Mouse (Mus musculus): ENCODE results near the gene Apoa4. TPM values are rescaled to one million over a fixed set of nuclear protein-coding genes. Genes with fewer than 3 reads are reported as not detected.

The Apoa4 gene
- polyA plus RNA-seq, 1 experiment from 2014 or later: 0.25 TPM

DNA sequence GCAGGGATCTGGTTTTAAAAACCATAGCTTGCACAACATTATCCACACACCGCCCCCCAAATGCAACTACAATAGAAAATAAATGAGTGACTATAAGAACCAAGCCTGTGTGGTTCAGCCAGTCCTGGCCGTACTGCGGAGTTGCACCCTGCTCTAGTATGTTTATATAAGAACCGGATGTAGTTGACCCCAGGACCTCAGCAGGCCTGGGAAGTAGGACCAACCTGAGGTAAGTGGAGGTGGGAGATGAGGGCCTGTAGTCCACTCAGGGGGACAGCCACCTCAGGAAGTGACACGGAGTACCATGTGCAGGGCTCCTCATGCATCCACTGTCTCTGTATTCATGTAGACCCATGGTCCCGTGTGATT, 33.0 kb upstream of the Apoa4 start:
- H3K4me2 ChIP-seq (replicated peaks; ENCODE audit: low read depth, low read length): no peak overlapping the region
- peaks cover 59% of the 10 kb centered on the region for H3K36me3 ChIP-seq (ENCODE audit: insufficient read depth, low read length)
- ATAC-seq (ENCODE audit: low FRiP score, low TSS enrichment): no peak
- 60% methylated on average over 6 of the region's 6 CpGs for WGBS
- H3K9ac ChIP-seq (replicated peaks; ENCODE audit: low read length): no peak overlapping the region
- H3K27ac ChIP-seq (ENCODE audit: low read length): 0 out of 2 replicates have a peak overlapping the region, but pooled peaks have one; percentile 30
- no peak overlapping the region for H3K4me3 ChIP-seq (ENCODE audit: low read length)
- no peaks in the 10 kb centered on the region for H3K9me3 ChIP-seq (ENCODE audit: low read length)
- no peaks in the 10 kb centered on the region for H3K27me3 ChIP-seq (ENCODE audit: insufficient read depth, low read length)
- no peaks in the 10 kb centered on the region for H3K4me1 ChIP-seq (ENCODE audit: insufficient read depth, low read length)

DNA sequence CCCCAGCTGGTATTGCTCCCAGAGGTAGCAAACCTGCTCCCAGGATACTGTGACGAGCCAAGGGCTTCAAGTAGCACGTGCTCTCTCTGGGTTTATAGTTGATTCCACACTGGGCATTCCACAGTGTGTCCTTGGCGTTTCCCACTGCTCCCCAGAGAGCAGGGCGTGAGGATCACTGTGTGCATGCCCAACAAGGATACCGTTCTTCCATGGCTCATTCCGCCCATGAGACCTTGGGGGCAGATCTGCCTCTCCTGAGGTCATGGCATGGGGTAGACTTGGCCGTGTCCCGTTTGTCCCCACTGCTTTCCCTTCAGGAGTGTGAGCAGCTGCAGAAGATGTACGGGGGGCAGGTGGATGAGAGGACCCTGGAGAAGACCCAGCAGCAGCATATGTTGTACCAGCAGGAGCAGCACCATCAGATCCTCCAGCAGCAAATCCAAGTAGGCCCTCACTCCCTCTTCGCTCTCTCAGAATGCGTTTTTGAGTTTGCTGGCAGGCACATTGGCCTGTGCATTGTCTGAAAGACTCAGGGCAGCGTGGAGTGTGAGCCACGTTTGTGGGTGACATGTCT, 32.0 kb upstream of the Apoa4 start:
- H3K36me3 ChIP-seq (ENCODE audit: insufficient read depth, low read length): peaks cover 58% of the 10 kb centered on the region
- no peak for ATAC-seq (ENCODE audit: low FRiP score, low TSS enrichment)
- WGBS: 84% methylated on average over 13 of the region's 13 CpGs
- H3K4me3 ChIP-seq (ENCODE audit: low read length): no peak overlapping the region
- no peaks in the 10 kb centered on the region for H3K27me3 ChIP-seq (ENCODE audit: insufficient read depth, low read length)
- H3K9me3 ChIP-seq (ENCODE audit: low read length): no peaks in the 10 kb centered on the region
- H3K9ac ChIP-seq (replicated peaks; ENCODE audit: low read length): no peak overlapping the region
- H3K4me2 ChIP-seq (replicated peaks; ENCODE audit: low read depth, low read length): no peak overlapping the region
- H3K27ac ChIP-seq (ENCODE audit: low read length): no peak overlapping the region
- H3K4me1 ChIP-seq (ENCODE audit: insufficient read depth, low read length): no peaks in the 10 kb centered on the region

DNA sequence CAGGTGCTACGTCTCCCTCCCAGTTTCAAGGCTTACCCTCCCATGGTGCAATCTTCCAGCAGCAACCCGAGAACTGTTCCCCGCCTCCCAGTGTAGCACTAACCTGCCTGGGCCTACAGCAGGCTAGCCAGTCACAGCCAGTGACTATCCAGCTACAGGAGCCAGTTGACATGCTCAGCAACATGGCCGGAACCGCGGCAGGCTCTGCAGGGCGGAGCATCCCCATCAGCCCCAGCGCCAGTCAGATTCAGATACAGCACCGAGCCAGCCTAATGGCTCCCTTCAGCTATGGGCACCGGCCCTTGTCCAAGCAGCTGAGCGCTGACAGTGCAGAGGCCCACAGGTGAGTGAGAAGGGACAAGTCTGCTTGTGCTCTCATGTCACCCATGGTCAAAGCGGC, 30.0 kb upstream of the Apoa4 start:
- WGBS: 90% methylated on average over 12 of the region's 12 CpGs
- H3K9ac ChIP-seq (replicated peaks; ENCODE audit: low read length): no peak overlapping the region
- H3K27me3 ChIP-seq (ENCODE audit: insufficient read depth, low read length): no peaks in the 10 kb centered on the region
- peaks cover 51% of the 10 kb centered on the region for H3K36me3 ChIP-seq (ENCODE audit: insufficient read depth, low read length)
- no peaks in the 10 kb centered on the region for H3K9me3 ChIP-seq (ENCODE audit: low read length)
- H3K4me1 ChIP-seq (ENCODE audit: insufficient read depth, low read length): no peaks in the 10 kb centered on the region
- no peak for ATAC-seq (ENCODE audit: low FRiP score, low TSS enrichment)
- H3K4me2 ChIP-seq (replicated peaks; ENCODE audit: low read depth, low read length): no peak overlapping the region
- no peak overlapping the region for H3K4me3 ChIP-seq (ENCODE audit: low read length)
- no peak overlapping the region for H3K27ac ChIP-seq (ENCODE audit: low read length)

- Histone ChIP-seq H3K4me1 (ENCODE audit: insufficient read depth, low read length) (no peaks in the 10 kb centered on the region), H3K9me3 (ENCODE audit: low read length) (no peaks in the 10 kb centered on the region), H3K27ac (ENCODE audit: low read length) (no peak overlapping the region), H3K4me2 (replicated peaks; ENCODE audit: low read depth, low read length) (no peak overlapping the region), H3K36me3 (ENCODE audit: insufficient read depth, low read length) (peaks cover 29% of the 10 kb centered on the region), H3K27me3 (ENCODE audit: insufficient read depth, low read length) (no peaks in the 10 kb centered on the region), H3K9ac (replicated peaks; ENCODE audit: low read length) (no peak overlapping the region), H3K4me3 (ENCODE audit: low read length) (no peak overlapping the region)
- no peak for ATAC-seq (ENCODE audit: low FRiP score, low TSS enrichment)
- 73% methylated on average over 4 of the region's 4 CpGs for WGBS
Measured at GRCm38 (mm10) chr9:46214276-46214675, 26.2 kb upstream of the Apoa4 start.

DNA sequence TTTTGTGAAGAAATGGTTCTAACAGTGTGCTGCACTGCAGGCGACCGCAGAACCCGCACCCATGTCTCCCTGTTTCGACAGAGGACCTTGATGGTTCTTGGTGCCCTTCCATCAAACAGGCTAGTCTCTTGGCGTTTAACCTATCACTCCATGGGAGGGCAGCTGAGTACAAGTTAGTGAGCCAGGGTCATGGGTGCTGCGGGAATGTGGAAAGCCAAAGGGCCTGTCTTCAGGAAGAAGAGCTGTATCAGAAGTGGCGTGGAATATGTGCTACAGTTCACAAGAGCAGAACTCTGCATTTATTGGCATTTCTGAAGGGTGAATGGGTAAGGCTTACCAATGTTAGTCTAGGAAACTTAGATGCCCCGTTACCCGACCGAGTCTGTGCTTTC, 25.6 kb upstream of the Apoa4 start:
- Histone ChIP-seq H3K4me1 (ENCODE audit: insufficient read depth, low read length) (no peaks in the 10 kb centered on the region), H3K27ac (ENCODE audit: low read length) (no peak overlapping the region), H3K4me3 (ENCODE audit: low read length) (no peak overlapping the region), H3K9ac (replicated peaks; ENCODE audit: low read length) (no peak overlapping the region), H3K9me3 (ENCODE audit: low read length) (no peaks in the 10 kb centered on the region), H3K4me2 (replicated peaks; ENCODE audit: low read depth, low read length) (no peak overlapping the region), H3K27me3 (ENCODE audit: insufficient read depth, low read length) (no peaks in the 10 kb centered on the region), H3K36me3 (ENCODE audit: insufficient read depth, low read length) (peaks cover 30% of the 10 kb centered on the region)
- no peak for ATAC-seq (ENCODE audit: low FRiP score, low TSS enrichment)
- 93% methylated on average over 10 of the region's 10 CpGs for WGBS

- 82% methylated on average over 11 of the region's 11 CpGs for WGBS
- Histone ChIP-seq H3K4me1 (ENCODE audit: insufficient read depth, low read length) (no peaks in the 10 kb centered on the region), H3K9ac (replicated peaks; ENCODE audit: low read length) (no peak overlapping the region), H3K36me3 (ENCODE audit: insufficient read depth, low read length) (peaks cover 28% of the 10 kb centered on the region), H3K27me3 (ENCODE audit: insufficient read depth, low read length) (no peaks in the 10 kb centered on the region), H3K4me3 (ENCODE audit: low read length) (no peak overlapping the region), H3K27ac (ENCODE audit: low read length) (no peak overlapping the region), H3K9me3 (ENCODE audit: low read length) (no peaks in the 10 kb centered on the region), H3K4me2 (replicated peaks; ENCODE audit: low read depth, low read length) (no peak overlapping the region)
- ATAC-seq (ENCODE audit: low FRiP score, low TSS enrichment): no peak
Measured at GRCm38 (mm10) chr9:46215338-46216322, 24.9 kb upstream of the Apoa4 start.

DNA sequence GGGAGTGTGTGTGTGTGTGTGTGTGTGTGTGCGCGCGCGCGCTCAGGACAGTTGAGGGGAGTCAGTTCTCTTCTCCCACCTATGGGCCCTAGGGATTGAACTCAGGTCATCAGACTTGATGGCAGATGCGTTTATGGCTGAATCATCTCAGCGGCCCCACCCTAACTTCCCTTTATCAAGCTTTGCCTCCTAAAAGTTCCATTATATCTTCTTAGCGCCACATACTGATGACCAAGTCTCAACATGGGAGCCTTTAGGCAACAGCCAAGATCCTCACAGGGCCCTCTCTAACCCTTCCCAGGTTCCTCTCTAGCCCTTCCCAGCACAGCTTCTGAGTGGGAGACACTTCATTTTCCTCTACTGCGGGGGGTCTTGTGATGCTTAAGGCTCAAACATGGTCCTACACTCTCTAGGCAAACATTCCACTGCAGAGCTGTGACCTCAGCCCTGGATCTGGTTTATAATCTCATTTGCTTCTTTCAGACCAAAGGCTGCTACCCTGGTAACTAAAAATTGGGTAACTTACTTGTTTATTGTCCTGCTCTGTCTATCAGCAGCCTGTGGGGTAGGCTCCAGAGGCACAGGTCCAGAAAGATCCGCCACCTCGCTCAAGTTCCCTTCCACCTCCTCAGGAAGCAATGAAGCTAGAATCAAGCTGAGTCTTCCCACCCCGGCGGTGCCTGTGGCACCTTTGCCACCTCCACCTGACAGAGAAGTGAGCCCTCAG, 23.6 kb upstream of the Apoa4 start:
- Histone ChIP-seq H3K36me3 (ENCODE audit: insufficient read depth, low read length) (peaks cover 30% of the 10 kb centered on the region), H3K9me3 (ENCODE audit: low read length) (no peaks in the 10 kb centered on the region), H3K9ac (replicated peaks; ENCODE audit: low read length) (no peak overlapping the region), H3K4me1 (ENCODE audit: insufficient read depth, low read length) (no peaks in the 10 kb centered on the region), H3K4me2 (replicated peaks; ENCODE audit: low read depth, low read length) (no peak overlapping the region), H3K27ac (ENCODE audit: low read length) (no peak overlapping the region), H3K27me3 (ENCODE audit: insufficient read depth, low read length) (no peaks in the 10 kb centered on the region), H3K4me3 (ENCODE audit: low read length) (no peak overlapping the region)
- WGBS: 95% methylated on average over 13 of the region's 13 CpGs
- ATAC-seq (ENCODE audit: low FRiP score, low TSS enrichment): no peak

- no peak overlapping the region for H3K4me3 ChIP-seq (ENCODE audit: low read length)
- H3K36me3 ChIP-seq (ENCODE audit: insufficient read depth, low read length): peaks cover 25% of the 10 kb centered on the region
- 71% methylated on average over 9 of the region's 9 CpGs for WGBS
- no peak for ATAC-seq (ENCODE audit: low FRiP score, low TSS enrichment)
- no peak overlapping the region for H3K4me2 ChIP-seq (replicated peaks; ENCODE audit: low read depth, low read length)
- no peaks in the 10 kb centered on the region for H3K4me1 ChIP-seq (ENCODE audit: insufficient read depth, low read length)
- H3K27me3 ChIP-seq (ENCODE audit: insufficient read depth, low read length): no peaks in the 10 kb centered on the region
- H3K9ac ChIP-seq (replicated peaks; ENCODE audit: low read length): no peak overlapping the region
- H3K27ac ChIP-seq (ENCODE audit: low read length): no peak overlapping the region
- no peaks in the 10 kb centered on the region for H3K9me3 ChIP-seq (ENCODE audit: low read length)
Measured at GRCm38 (mm10) chr9:46218176-46218575, 22.3 kb upstream of the Apoa4 start.

GRCm38 (mm10) chr9:46223090-46223489, 17.4 kb upstream of the Apoa4 start:
- WGBS: 85% methylated on average over 6 of the region's 6 CpGs
- H3K4me2 ChIP-seq (replicated peaks; ENCODE audit: low read depth, low read length): no peak overlapping the region
- no peaks in the 10 kb centered on the region for H3K27me3 ChIP-seq (ENCODE audit: insufficient read depth, low read length)
- no peak overlapping the region for H3K4me3 ChIP-seq (ENCODE audit: low read length)
- ATAC-seq (ENCODE audit: low FRiP score, low TSS enrichment): no peak
- H3K27ac ChIP-seq (ENCODE audit: low read length): no peak overlapping the region
- peaks cover 17% of the 10 kb centered on the region for H3K36me3 ChIP-seq (ENCODE audit: insufficient read depth, low read length)
- no peaks in the 10 kb centered on the region for H3K9me3 ChIP-seq (ENCODE audit: low read length)
- no peaks in the 10 kb centered on the region for H3K4me1 ChIP-seq (ENCODE audit: insufficient read depth, low read length)
- H3K9ac ChIP-seq (replicated peaks; ENCODE audit: low read length): no peak overlapping the region
